Mouse (Mus musculus) bone marrow macrophage, adult 2 months (primary cell): ENCODE data around the gene Dis3l. TPM values are rescaled to one million over a fixed set of nuclear protein-coding genes. Genes with fewer than 3 reads are reported as not detected.

ENCODE experiments used
- H3K27ac ChIP-seq: 2 replicates; pipeline ENCODE4 v1.5.1; 2012; ENCODE audit warnings: low read depth, low read length; ENCODE audit not compliant: insufficient read depth
- H3K4me1 ChIP-seq: 2 replicates; pipeline ENCODE4 v1.6.1; 2012; ENCODE audit warnings: low read length; ENCODE audit not compliant: control insufficient read depth, insufficient read depth
- H3K4me3 ChIP-seq: 2 replicates; pipeline ENCODE4 v1.5.1; 2012; ENCODE audit warnings: mild to moderate bottlenecking, low read length, moderate library complexity; ENCODE audit not compliant: insufficient read depth
- CTCF ChIP-seq: IDR thresholded peaks from 2 replicates; pipeline ENCODE4 v1.5.1; 2012; ENCODE audit warnings: low read depth, mild to moderate bottlenecking, low read length, moderate library complexity
- POLR2A ChIP-seq: IDR thresholded peaks from 2 replicates; pipeline ENCODE4 v1.6.1; 2012; ENCODE audit warnings: mild to moderate bottlenecking, low read depth, low read length, borderline replicate concordance
- polyA plus RNA-seq: library from polyadenylated mRNA; stranded (reverse); fragments of >200 nt; gene quantifications from 2 replicates; pipeline ENCODE4 v1.2.4, GENCODE M21; 2012; ENCODE audit not compliant: missing spikeins, insufficient read depth, insufficient read length

Dis3l gene
- polyA plus RNA-seq: 13.2 and 14.7 TPM in 2 replicates

DNA sequence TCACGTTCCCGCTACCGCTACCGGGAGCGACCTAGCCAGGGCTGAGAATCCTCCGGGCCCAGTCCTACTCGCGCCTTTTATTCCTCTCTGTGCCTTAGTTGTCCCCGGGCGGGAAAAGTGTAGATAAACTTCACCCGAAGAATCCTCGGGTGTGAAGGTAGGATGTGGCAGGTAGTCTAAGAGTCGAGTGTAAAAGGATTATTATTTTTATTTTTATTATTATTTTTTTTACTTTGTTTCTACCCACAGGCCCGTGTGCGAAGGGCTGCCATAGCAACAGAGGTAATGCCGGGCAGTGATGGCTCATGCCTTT is at the start of gene Dis3l:
TSS of gene Dis3l (minus strand) at position 35 of the 313 bp plus-strand sequence.
- no peak for TF ChIP-seq POLR2A
- no peak for TF ChIP-seq CTCF
- peaks cover 5% of the 10 kb centered on the region for H3K4me1 ChIP-seq
- H3K4me3 ChIP-seq: peak within 1 kb of the TSS; percentile 91
- H3K27ac ChIP-seq: peak within 1 kb of the TSS; percentile 92

DNA sequence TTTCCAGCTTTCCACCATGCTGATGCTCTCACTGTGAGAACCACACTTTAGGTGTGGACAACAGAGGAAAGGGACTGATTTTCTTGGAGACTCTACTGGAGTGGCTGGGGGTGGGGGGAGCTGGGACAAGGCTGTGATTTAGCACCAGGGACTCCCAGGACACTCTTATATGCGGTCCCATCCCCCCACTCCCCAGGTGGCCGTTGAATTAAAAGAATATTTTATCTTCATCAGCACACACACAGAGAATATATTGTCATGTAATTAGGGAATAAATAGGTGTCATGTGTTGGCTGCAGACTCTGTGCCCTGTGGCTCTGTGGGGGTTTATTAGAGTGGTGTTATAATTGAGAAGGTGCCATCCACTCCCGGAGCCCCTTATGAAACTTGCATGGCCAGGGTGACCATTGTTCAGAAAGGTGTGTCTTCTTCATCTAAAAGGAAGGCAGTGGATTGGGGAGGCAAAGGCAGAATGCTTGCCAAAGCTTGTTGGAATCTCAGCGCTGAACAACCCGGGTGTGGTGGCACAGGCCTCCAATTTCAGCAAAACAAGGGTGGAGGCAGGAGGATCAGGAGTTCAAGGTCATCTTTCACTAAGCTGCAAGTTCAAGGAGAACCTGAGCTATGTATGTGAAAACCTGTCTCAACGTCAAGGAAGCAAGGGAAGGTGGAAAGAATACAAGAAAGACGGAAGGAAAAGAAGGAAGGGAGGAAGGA is 48.6 kb upstream of the Dis3l start:
- Histone ChIP-seq H3K4me3 (no peak overlapping the region), H3K27ac (no peak overlapping the region), H3K4me1 (no peaks in the 10 kb centered on the region)
- TF ChIP-seq CTCF: no peak
- TF ChIP-seq POLR2A: no peak

DNA sequence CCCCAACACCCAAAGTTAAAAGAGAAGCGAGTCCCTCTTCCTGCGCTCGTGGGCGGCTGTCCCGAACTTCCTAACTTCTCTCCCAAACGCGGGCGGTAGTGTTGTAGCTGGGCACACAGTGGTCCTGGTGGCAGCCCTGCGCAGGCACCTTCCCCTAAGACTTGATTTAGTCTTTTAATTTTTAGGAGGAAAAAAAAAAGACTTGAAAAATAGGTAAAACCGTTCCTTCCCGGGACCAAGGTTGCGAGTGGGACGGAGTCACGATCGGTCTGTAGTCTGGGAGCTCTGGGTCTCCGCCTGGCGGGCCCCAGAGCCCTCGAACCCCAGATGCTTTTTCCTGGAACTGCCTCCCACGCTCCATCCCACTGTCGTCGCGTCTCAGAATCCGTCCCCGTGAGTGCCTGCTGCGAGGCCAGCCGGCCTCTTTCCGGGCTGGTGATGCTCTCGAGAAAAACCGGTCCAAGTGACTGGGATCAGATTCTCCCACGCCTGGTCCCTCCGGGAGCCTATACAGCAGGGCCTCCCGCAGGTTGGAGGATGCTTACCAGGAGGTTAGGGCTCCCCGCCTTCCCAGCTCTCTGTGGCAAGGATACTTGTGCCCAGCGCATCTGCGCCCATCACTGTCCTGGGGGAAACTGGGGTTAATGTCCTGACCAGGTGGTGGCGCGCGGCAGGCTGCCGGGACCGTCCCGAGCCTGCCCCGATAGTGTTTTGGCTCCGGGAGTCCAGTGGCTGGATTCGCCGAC is 45.6 kb upstream of the Dis3l start:
- no peak overlapping the region for H3K27ac ChIP-seq
- no peak overlapping the region for H3K4me3 ChIP-seq
- TF ChIP-seq CTCF (no peak), POLR2A (no peak)
- H3K4me1 ChIP-seq: no peaks in the 10 kb centered on the region

DNA sequence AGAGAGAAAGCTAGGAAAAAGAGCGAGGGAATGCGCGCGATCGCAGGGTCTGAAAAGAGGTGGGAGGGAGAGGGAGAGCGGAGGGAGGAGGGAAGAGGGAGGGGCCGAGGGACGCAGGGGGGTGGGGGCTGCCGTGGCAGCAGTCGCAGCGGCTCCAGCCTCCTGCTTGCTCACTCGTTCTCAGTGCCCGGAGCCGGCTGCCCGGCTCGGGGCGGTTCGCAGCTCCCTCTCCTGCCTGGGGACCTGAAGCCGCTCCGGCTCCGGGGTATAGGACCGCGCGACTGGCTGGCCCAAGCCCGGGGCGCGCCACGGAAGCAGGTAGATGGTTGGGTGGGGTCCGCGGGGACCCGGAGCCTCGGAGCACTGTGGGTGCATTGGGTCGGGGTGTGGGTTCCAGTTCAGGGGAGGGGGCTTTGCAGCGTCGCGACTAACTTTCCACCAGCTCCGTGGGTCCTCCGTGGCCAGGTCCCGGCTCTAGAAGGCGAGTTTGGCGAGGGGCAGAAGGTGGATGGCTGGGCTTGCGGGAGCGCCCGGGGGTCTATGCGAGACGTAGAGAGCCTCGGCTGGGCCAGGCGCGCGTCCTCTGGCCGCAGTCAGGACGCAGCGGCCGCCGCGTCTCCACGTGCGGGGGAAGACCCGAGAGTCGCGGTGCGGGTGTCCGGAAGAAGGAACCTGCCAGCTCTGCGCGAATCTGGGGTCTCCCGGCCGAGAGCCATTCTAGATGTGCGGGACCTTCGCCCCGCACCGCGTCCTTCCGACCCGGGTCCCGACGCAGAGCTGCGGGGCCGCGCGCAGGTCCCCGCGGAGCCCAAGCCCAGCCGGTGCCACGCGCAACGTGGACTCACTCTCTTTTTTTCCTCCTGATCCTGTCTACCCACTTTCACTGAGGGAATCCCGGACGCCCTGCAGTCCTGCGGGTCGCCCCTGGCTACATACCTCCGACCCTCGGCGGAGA is 44.7 kb upstream of the Dis3l start, which contains the start of gene Megf11:
TSS of gene Megf11 (plus strand) at position 116 of the 955 bp plus-strand sequence.
- no peak within 1 kb of the TSS; the same call in 1 of the 2 replicates for H3K4me3 ChIP-seq
- no peak for TF ChIP-seq CTCF
- no peak for TF ChIP-seq POLR2A
- H3K27ac ChIP-seq: no peak within 1 kb of the TSS
- no peaks in the 10 kb centered on the region for H3K4me1 ChIP-seq

DNA sequence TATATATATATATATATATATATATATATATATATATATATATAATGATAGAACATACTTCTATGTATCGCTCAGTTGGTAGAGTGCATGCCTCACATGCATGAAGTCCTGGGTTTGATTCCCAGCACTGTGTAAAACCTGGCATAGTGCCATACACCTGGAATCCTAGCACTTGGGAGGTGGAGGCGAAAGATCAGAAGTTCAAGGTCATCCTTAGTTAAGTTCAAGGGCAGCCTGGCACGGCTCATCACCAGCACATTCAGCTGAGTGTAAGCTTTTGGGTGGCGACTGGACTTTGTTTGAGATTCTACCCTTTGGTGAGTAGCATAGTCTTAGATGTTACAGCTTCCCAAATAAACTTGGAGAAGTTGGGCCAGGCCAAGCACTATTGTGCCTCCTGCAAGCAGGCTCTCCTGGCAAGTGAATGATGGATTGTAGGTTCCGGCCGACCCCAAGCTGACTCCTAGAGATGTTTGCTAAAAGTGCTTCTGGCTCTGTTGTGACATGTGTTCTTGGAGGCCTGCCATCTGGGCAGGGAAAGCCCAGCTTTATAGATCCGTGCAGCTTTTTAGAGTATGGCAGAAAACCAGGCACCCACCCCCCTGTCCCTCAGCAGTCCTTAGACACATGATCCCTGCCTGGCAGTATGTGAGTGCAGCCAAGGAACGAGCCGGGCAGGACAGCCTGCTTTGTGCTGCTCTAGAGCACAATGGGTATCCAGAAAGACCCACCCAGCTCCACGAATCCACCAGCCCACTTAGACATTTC is 42.1 kb upstream of the Dis3l start:
- no peak for TF ChIP-seq POLR2A
- no peak for TF ChIP-seq CTCF
- no peak overlapping the region for H3K4me3 ChIP-seq

DNA sequence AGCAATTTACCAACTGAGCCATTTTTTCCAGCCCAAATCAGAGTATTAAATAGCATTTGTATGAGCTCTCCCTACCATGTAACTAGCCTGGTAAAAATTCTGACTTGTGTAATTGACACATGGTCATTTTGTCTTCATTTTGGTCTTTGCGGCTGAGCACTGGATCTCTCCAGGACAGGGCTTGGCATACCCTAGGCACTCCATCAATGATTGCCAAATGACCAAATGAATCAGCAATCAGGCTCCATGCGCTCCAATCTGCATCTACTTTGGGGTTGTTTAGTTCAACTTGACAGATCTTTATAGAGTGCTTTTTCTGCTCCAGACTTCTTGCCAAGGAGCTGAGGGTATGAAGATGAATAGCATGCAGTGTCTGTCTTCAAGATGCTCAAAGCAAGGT is 35.3 kb upstream of the Dis3l start:
- Histone ChIP-seq H3K4me3 (no peak overlapping the region), H3K27ac (no peak overlapping the region), H3K4me1 (no peaks in the 10 kb centered on the region)
- TF ChIP-seq CTCF (no peak), POLR2A (no peak)

More for the DNA sequence above, 42.1 kb upstream of the Dis3l start:
- Histone ChIP-seq H3K4me1 (no peaks in the 10 kb centered on the region), H3K27ac (no peak overlapping the region)

DNA sequence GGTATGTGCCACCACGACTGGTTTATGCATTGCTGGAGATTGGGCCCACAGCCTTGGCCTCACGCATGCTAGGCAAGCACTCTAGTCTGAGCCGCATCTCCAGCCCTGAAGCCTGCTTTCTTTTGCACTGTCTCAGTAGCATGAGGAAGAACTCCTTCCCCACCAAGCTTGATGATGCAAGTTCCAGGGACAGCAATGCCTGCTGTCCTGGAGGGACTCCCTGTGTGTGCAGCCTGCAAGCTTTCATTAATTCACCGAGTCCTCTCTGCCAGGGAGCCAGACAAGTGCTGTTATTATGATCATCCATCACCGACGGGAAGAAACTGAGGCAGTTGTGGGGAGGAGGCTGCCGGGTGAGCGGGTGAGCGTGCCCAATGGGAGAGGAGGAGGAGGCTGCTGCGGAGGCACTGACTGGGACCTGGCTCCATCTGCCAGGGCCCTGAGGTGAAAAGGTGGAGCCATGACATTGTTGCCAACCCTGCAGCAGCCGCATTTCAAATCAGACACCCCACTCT is 30.3 kb upstream of the Dis3l start:
- no peak for TF ChIP-seq CTCF
- no peak for TF ChIP-seq POLR2A
- Histone ChIP-seq H3K27ac (no peak overlapping the region), H3K4me1 (no peaks in the 10 kb centered on the region), H3K4me3 (no peak overlapping the region)

DNA sequence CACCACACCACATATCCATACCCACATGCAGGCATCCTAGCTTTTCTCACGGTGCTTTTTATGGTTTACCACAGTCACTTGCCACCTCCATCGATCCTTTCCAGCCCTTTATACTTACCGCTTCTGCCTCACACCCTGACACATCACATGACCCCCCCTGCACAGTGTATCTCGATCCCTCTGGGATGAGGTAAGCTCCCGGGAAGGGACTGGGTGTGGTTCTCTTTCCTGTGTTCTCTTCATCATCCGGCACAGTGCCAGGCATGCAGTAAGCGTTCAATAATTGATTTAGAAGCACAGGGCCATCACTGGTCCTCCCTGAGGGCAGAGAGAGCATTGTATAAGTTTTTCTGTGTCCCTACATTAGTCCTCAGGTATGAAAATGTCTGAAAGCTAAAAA is 28.8 kb upstream of the Dis3l start:
- Histone ChIP-seq H3K4me1 (no peaks in the 10 kb centered on the region), H3K4me3 (no peak overlapping the region), H3K27ac (no peak overlapping the region)
- TF ChIP-seq CTCF (no peak), POLR2A (no peak)

DNA sequence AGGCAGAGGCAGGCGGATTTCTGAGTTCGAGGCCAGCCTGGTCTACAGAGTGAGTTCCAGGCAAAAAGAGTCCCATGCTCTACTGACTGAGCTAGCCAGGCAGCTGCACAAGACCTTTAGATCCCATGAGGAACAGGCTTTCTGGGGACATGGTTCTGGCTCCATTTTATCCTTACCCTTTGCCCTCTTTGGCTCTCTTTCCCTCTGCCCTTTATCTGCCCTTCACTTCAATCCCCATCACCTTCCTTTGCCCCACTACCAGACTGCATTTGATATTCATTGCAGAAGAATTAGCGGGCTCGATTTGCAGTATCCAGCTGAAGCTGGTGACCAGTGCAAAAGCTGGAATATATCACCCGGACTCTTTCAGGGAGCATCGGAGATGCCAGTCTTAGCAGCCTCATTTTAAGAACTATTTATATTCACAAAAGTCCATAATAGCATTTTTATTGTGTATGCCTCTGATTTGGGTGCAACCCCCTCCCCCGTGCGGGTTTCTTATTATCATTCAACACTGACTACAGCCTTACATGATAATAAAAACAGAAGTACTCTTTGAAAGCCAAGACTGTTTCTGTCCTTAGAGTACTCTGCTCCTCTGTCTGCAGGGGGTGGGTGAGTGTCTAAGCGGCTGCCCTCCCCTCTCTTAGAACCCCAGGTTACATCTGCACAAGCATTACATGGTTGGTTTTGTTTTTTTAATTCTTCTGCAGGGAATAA is 20.3 kb upstream of the Dis3l start:
- Histone ChIP-seq H3K4me1 (no peaks in the 10 kb centered on the region), H3K27ac (no peak overlapping the region), H3K4me3 (no peak overlapping the region)
- TF ChIP-seq CTCF (no peak), POLR2A (no peak)
